Mouse (Mus musculus): ENCODE measurements at regions not wholly inside any gene's neighbourhood (a gene's known extent, or its start where the extent isn't known, plus 50 kb on each side); places are given as distances from the start of the nearest gene placed in this dataset.
A peak's percentile ranks its signal among the peaks of the same experiment; 100 is the strongest.

DNA sequence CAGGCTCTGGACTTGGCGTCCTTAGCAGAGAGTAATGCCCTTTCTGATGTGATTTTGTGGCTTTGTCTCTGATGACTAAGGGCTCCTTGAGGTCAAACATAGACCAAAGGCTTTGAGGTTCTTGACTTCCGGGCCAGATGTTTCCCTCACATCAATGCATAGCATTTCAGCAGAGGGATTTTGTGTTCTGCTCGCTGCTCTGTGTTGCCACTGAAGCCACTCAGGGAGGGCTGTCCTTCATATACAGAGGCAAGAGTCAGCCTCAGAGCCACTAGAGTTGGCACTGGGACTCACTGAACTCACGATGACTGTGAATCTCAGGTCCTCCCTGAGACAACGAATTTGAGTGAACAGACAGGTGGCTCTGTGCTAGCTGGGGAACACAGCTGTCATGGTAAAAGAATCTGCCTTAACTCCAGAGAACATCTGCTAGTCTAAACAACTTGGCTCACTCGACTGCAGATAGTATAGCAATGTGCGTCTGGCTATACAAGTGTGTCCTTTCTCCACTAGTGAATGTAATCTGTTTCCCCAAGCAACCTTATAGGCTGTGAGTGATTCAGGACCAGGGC is 74.3 kb downstream of the Gp2 start:
- no peak for DNase-seq (ENCODE audit: low spot score in 2 of 2)

DNA sequence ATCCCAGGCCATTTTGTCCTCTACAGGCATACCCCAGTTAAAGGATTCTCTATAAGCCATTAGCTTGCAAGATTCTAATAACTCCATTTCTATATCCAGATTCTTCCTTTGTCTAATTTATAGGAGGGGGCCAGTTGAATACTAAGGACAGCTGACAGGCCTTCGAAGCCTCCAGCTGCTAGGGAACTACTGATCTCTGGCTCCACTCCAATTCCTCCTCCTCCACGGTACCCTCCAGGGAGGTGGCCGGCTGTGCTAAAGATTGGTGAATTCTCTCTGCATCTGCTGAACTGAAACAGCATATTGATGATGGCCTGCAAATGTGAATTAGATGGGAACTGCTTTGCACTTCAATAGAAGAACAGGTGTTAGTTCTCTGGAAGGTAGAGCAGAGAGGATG is 79.2 kb downstream of the Gp2 start:
- no peak for DNase-seq (ENCODE audit: low spot score in 2 of 2)

DNA sequence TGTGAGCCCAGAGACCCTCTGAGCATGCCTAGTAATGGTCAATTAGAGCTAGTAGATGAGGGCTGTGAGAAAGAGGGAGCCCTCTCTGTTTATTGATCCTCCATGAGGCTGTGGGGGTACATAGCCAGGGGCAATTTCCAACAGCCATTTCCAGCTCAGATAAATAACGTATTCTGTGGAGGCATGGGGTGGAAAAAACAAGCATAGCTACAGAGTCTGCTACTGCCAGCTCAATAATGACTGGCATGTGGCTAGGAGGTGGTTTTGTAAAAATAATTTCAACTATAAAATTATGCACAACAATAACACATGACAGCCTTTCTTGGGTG is 94.9 kb downstream of the Gp2 start:
- no peak for DNase-seq (ENCODE audit: low spot score in 2 of 2)

GRCm38 (mm10) chr7:119363552-119364267 is 95.4 kb downstream of the Gp2 start:
- DNase-seq (ENCODE audit: low spot score in 2 of 2), result no peak

- DNase-seq (ENCODE audit: low spot score in 2 of 2), result no peak
These were observed 101.7 kb downstream of the Gp2 start for GRCm38 (mm10) chr7:119357338-119357737.

DNA sequence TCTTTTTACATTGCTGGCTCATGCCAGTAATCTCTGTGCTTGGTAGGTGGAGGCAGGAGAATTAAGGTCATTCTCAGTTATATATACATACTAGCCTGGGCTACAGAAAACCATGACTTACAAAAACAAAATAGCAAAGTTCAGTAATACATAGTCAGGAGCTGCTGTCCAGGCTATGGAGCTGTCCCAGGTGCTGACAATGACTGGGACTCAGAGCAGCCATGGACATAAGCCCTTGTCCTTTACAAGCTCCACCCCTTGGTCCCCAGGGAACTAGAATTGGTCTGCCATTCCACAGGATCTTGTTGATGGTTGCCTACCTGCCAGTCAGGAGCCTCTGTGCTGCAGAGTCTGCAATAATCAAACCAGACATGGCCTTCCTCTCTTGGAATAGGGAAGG is 102.8 kb downstream of the Gp2 start:
- peak in 1 of 2 experiments; percentile 1 for DNase-seq (ENCODE audit: low spot score in 2 of 2)

DNA sequence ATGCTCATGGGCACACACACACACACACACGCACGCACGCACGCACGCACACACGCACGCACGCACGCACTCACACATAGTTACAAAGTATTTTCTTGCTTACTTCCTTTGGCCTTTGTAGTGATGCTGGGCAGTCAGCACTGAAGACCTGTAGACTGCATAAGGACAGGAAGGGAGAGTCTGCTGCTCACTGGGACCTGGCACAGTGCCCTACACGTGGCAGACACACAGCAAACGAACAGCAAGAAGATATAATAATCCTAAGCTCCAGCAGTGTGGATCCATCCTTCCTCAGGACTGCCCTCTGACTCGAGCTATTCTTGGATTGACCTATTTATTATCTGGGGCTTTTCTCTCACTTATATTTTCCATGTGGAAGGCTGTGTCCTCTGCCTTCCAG is 106.5 kb downstream of the Gp2 start:
- DNase-seq (ENCODE audit: low spot score in 2 of 2), result no peak

- no peak for DNase-seq (ENCODE audit: low spot score in 2 of 2)
These were observed 108.4 kb downstream of the Gp2 start for GRCm38 (mm10) chr7:119350641-119351040.

GRCm38 (mm10) chr7:119343380-119343779 is 115.7 kb downstream of the Gp2 start:
- peak; percentile 1 to 9 for DNase-seq (ENCODE audit: low spot score in 2 of 2)

DNA sequence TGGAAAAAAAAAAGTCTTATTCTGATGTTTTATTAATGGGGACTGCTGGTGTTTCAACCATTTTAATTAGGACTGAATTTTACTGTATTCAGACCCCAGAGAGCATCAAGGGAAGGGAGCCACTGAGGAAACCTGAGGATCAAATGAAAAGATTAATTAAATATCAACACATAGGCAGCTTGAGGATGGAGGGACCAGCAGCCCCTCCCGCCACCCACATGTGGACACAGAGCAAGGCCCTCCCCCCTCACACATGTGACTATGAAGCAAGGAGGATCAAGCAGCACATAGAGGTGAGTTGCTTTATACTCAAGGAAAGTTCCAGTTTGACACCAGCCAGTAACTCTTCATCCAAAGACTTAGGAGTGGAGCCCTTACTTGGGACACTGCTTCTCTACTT is 126.0 kb downstream of the Gp2 start:
- DNase-seq (ENCODE audit: low spot score in 2 of 2), result no peak

GRCm38 (mm10) chr7:119330460-119331109 is 128.5 kb downstream of the Gp2 start:
- DNase-seq (ENCODE audit: low spot score in 2 of 2), result no peak

DNA sequence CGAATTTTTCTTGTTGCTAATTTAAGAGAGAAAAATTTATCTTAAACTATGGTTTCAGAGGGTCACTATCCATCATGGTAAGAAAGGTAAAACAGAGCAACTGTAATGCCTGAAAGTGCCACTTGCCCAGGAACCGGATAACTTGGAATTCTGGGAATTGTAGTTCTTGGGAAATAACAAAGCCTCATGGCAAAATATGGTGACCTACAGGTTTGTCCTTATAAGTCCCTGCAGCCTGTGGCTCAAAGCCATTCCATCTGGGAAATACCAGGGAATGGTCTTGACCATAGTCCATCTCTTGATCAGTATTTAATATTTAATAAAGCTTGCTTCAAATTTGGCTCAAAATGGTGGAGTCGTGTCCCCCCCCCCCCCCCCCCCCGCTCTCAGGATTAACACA is 111.9 kb upstream of the Gpr139 start:
- no peak for DNase-seq (ENCODE audit: low spot score in 2 of 2)

GRCm38 (mm10) chr7:119291442-119291841 is 107.0 kb upstream of the Gpr139 start:
- no peak for DNase-seq (ENCODE audit: low spot score in 2 of 2)

GRCm38 (mm10) chr7:119285290-119285689 is 100.9 kb upstream of the Gpr139 start:
- DNase-seq (ENCODE audit: low spot score in 2 of 2), result no peak

GRCm38 (mm10) chr7:119279896-119280661 is 95.7 kb upstream of the Gpr139 start:
- no peak for DNase-seq (ENCODE audit: low spot score in 2 of 2)

GRCm38 (mm10) chr7:119272621-119273020 is 88.2 kb upstream of the Gpr139 start:
- DNase-seq (ENCODE audit: low spot score in 2 of 2), result no peak

DNA sequence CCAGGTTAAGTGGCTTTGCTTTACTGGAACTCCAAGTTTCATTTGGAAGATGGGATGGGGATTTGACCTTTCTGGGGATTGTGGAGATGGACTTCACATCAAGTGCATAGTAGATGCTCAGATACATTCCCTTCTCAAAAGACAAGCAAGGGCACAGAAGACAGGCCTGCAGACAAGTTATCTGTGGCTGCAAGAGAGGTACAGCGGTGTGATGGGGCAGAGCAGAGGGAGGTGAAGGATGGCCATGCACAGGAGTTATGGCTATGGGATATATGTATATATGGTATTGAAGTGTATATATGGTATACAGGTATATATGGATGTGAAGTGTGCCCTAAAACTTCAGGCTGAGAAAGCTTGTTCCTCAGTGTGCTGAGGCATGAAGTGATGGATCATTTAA is 87.0 kb upstream of the Gpr139 start:
- no peak for DNase-seq (ENCODE audit: low spot score in 2 of 2)

DNA sequence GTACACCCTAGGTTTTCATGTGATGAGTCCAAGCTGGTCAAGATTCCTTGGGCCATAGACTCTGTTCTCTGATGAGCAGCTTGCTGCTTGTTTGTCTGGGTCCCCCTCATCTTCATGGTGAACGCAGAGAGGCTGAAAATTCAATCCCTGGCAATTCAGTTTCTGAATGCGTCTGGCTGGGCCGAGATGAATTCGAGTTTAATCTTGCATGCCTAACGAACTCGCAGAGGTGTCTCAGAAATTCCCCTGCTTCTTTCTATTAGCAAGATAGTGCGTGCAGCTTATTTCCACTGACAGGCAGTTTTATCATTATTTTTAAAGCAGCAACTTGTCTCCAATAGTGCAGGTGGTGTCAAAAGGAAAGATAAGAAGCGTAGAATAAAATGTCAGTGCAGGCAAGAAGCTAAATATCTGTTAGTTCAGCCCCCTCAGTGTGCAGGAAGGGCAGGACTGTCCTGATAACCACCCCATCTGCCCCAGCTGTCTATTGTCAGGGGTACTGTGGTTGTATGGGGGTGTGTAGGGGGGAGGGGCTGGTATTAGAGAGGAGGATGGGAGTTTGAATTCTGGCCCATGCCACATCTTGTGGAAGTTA is 86.5 kb upstream of the Gpr139 start:
- no peak for DNase-seq (ENCODE audit: low spot score in 2 of 2)

DNA sequence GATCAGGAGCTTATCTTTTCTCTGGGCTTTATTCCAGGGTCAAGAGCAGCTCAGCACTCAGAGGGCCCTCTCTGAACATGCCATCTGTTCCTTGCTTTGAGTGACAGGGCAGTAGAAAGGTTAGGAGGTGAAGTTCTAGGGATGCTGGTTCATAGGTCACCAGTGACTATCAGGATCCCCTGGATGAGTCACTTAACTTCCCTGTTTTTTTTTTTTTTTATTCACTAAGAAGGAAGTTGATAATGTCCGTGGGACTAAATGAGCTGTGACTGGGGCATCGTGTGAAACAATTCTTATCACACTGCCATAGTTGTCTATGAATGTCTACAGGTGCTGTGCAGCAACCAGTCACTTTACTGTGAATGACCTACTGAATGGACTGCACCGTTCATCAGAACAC is 73.8 kb upstream of the Gpr139 start:
- DNase-seq (ENCODE audit: low spot score in 2 of 2), result no peak

- DNase-seq (ENCODE audit: low spot score in 2 of 2), result no peak
These were observed 72.5 kb upstream of the Gpr139 start for GRCm38 (mm10) chr7:119256916-119257315.

DNA sequence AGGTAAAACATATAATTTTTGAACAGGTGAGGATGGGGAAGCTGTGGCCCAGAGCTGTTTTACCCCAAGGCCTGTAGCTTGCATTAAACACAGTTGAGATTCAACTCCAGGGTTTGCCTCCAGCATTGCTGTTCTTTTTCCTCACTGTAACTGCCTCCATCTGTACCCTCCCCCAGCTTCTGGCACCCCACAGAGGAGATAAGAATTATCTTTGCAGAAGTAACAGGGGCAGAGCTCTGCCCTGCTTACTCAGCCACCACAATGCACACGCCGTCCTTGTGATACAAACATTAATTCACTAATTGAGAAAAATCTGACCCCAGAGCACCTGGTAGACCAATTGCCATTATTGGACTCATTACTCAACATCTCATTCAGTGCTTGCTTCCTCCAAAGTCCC is 68.3 kb upstream of the Gpr139 start:
- no peak for DNase-seq (ENCODE audit: low spot score in 2 of 2)

- no peak for DNase-seq (ENCODE audit: low spot score in 2 of 2)
These were observed 67.3 kb upstream of the Gpr139 start for GRCm38 (mm10) chr7:119251679-119252078.

All from urinary bladder, adult 18-20 months (tissue).